Mouse (Mus musculus) stomach, embryonic 14.5 days (tissue): Measurements from ENCODE around the gene Osbp. TPM values are rescaled to one million over a fixed set of nuclear protein-coding genes. Genes with fewer than 3 reads are reported as not detected.

Experiments
- ATAC-seq: fragments of 200-750 bp; cut with Nextera tagmentation; 2 replicates; pipeline ENCODE4 v1.8.0; 2017; ENCODE audit warnings: low read depth, moderate TSS enrichment; ENCODE audit not compliant: insufficient number of reproducible peaks, insufficient read depth, low FRiP score
- H3K27ac ChIP-seq: fragments of 300-500 bp; sonication (generic); 2 replicates; pipeline ENCODE4 v1.5.1; 2014; ENCODE audit warnings: mild to moderate bottlenecking, low read length, moderate library complexity, mixed read lengths
- H3K27me3 ChIP-seq: fragments of 300-500 bp; sonication (generic); 2 replicates; pipeline ENCODE4 v1.6.1; 2014; ENCODE audit warnings: low read length, control low read depth, mixed read lengths; ENCODE audit not compliant: control insufficient read depth, insufficient read depth
- H3K36me3 ChIP-seq: fragments of 300-500 bp; sonication (generic); 2 replicates; pipeline ENCODE4 v1.6.1; 2014; ENCODE audit warnings: mild to moderate bottlenecking, control low read depth, low read length, moderate library complexity, mixed read lengths; ENCODE audit not compliant: control insufficient read depth, insufficient read depth
- H3K4me1 ChIP-seq: fragments of 300-500 bp; sonication (generic); 2 replicates; pipeline ENCODE4 v1.6.1; 2014; ENCODE audit warnings: low read length, control low read depth, mixed read lengths; ENCODE audit not compliant: control insufficient read depth, insufficient read depth
- H3K4me2 ChIP-seq: fragments of 300-500 bp; sonication (generic); replicated peaks from 2 replicates; pipeline ENCODE4 v1.6.1; 2014; ENCODE audit warnings: low read depth, low read length, control low read depth
- H3K4me3 ChIP-seq: fragments of 300-500 bp; sonication (generic); 2 replicates; pipeline ENCODE4 v1.5.1; 2014; ENCODE audit warnings: low read depth, low read length, control low read depth
- H3K9ac ChIP-seq: fragments of 300-500 bp; sonication (generic); replicated peaks from 2 replicates; pipeline ENCODE4 v1.6.1; 2014; ENCODE audit warnings: low read depth, mild to moderate bottlenecking, control low read depth, low read length, moderate library complexity, mixed read lengths
- H3K9me3 ChIP-seq: fragments of 300-500 bp; sonication (generic); 2 replicates; pipeline ENCODE4 v1.6.1; 2016; ENCODE audit warnings: low read depth, low read length, control low read depth; ENCODE audit not compliant: control insufficient read depth
- WGBS: fragments of 180-500 bp; shearing (Covaris S2); extraction: QIAGEN DNeasy Blood & Tissue Kit; methylation state at CpG from one replicate; pipeline ENCODE4 v1.1.7; 2014; 5-methylcytosine and 5-hydroxymethylcytosine counted together
- polyA plus RNA-seq: library from polyadenylated mRNA; unstranded; fragments of >200 nt; fragmentation: Nextera tagmentation; extraction: Ambion mirVana; gene quantifications from 2 replicates; pipeline ENCODE4 v1.2.1, GENCODE M21; 2014

Osbp gene
- polyA plus RNA-seq, 1 experiment from 2014 or later, result 10.9 TPM

DNA sequence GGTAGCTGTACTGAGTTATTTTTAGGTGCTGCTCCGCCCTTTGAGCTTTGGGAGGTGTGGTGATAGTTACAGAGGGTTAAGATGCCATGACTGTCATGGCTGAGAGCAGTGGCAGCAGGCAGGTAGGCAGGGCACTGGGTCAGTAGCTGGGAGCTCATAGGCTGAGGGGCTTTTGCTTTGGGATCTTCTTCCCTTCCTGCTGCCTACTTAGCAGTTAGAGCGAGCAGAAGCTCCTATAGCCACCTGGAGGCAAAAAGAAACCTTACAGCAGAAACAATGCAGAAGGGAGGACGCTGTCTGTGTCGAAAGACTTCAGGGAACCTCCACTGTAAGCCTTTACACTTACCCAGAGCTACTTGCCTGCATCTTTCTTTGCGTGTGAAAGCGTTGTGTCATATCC, 11.5 kb upstream of the Osbp start:
- 35% methylated on average over 6 of the region's 6 CpGs for WGBS
- H3K9me3 ChIP-seq, result no peaks in the 10 kb centered on the region
- 0 out of 2 replicates have a peak, but pooled peaks cover 2% of the 10 kb centered on the region for H3K4me1 ChIP-seq
- H3K27me3 ChIP-seq, result no peaks in the 10 kb centered on the region
- H3K27ac ChIP-seq, result no peak overlapping the region
- H3K4me2 ChIP-seq, result no peak overlapping the region
- no peak overlapping the region for H3K4me3 ChIP-seq
- ATAC-seq, result no peak
- H3K36me3 ChIP-seq, result no peaks in the 10 kb centered on the region
- H3K9ac ChIP-seq, result no peak overlapping the region

GRCm38 (mm10) chr19:11956636-11957035, 9.1 kb upstream of the Osbp start:
- Histone ChIP-seq H3K4me2 (no peak overlapping the region), H3K9ac (no peak overlapping the region), H3K27ac (no peak overlapping the region), H3K36me3 (no peaks in the 10 kb centered on the region), H3K27me3 (no peaks in the 10 kb centered on the region), H3K4me3 (no peak overlapping the region), H3K9me3 (no peaks in the 10 kb centered on the region), H3K4me1 (0 out of 2 replicates have a peak, but pooled peaks cover 2% of the 10 kb centered on the region)
- no peak for ATAC-seq
- WGBS, result 87% methylated on average over 5 of the region's 5 CpGs

GRCm38 (mm10) chr19:11957396-11957795, 8.3 kb upstream of the Osbp start:
- Histone ChIP-seq H3K27me3 (no peaks in the 10 kb centered on the region), H3K36me3 (no peaks in the 10 kb centered on the region), H3K4me2 (no peak overlapping the region), H3K9ac (no peak overlapping the region), H3K4me3 (no peak overlapping the region), H3K4me1 (0 out of 2 replicates have a peak, but pooled peaks cover 2% of the 10 kb centered on the region), H3K9me3 (no peaks in the 10 kb centered on the region), H3K27ac (no peak overlapping the region)
- ATAC-seq, result no peak
- 90% methylated on average over 5 of the region's 5 CpGs for WGBS

DNA sequence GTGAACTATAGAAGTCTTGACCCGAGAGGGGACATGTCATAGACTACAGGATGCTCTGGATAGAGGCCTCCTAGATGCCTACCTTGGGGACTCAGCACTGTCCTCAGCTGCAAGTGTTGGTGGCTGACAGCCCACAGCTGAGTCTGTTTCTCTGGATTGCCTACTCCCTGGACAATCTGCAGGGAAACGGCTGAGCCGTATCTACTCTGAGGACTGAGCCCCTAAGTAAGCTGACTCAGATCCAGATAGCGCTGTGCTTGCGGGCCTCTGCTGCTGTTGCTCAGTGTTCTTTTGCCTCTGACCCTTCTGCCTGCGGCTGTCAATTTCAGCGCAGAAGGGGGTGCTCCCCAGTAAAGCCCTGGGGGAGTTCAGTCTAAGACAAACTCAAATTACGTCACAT, 7.9 kb upstream of the Osbp start:
- Histone ChIP-seq H3K4me1 (0 out of 2 replicates have a peak, but pooled peaks cover 2% of the 10 kb centered on the region), H3K36me3 (no peaks in the 10 kb centered on the region), H3K27me3 (no peaks in the 10 kb centered on the region), H3K9ac (no peak overlapping the region), H3K9me3 (no peaks in the 10 kb centered on the region), H3K4me2 (no peak overlapping the region), H3K4me3 (no peak overlapping the region), H3K27ac (no peak overlapping the region)
- no peak for ATAC-seq
- 82% methylated on average over 8 of the region's 8 CpGs for WGBS

- no peak for ATAC-seq
- no peak overlapping the region for H3K4me3 ChIP-seq
- WGBS, result 97% methylated on average over 1 of the region's 1 CpGs
- H3K4me1 ChIP-seq, result peaks cover 12% of the 10 kb centered on the region
- H3K27me3 ChIP-seq, result no peaks in the 10 kb centered on the region
- H3K27ac ChIP-seq, result peak overlapping the region; percentile 73; the same call in 1 of the 2 replicates
- no peak overlapping the region for H3K9ac ChIP-seq
- H3K4me2 ChIP-seq, result no peak overlapping the region
- H3K36me3 ChIP-seq, result peaks cover 4% of the 10 kb centered on the region; the same call in 1 of the 2 replicates
- H3K9me3 ChIP-seq, result no peaks in the 10 kb centered on the region
Observed at GRCm38 (mm10) chr19:11964266-11964665, 1.5 kb upstream of the Osbp start.

GRCm38 (mm10) chr19:11966201-11966636, 478 bp downstream of the Osbp start:
- Histone ChIP-seq H3K9me3 (no peaks in the 10 kb centered on the region), H3K36me3 (peaks cover 10% of the 10 kb centered on the region), H3K9ac (peak overlapping the region; percentile 83), H3K4me2 (peak overlapping the region; percentile 97), H3K27ac (no peak overlapping the region), H3K4me1 (peaks cover 12% of the 10 kb centered on the region), H3K4me3 (peak overlapping the region; percentile 90), H3K27me3 (no peaks in the 10 kb centered on the region)
- ATAC-seq, result no peak
- 0% methylated on average over 18 of the region's 18 CpGs for WGBS

DNA sequence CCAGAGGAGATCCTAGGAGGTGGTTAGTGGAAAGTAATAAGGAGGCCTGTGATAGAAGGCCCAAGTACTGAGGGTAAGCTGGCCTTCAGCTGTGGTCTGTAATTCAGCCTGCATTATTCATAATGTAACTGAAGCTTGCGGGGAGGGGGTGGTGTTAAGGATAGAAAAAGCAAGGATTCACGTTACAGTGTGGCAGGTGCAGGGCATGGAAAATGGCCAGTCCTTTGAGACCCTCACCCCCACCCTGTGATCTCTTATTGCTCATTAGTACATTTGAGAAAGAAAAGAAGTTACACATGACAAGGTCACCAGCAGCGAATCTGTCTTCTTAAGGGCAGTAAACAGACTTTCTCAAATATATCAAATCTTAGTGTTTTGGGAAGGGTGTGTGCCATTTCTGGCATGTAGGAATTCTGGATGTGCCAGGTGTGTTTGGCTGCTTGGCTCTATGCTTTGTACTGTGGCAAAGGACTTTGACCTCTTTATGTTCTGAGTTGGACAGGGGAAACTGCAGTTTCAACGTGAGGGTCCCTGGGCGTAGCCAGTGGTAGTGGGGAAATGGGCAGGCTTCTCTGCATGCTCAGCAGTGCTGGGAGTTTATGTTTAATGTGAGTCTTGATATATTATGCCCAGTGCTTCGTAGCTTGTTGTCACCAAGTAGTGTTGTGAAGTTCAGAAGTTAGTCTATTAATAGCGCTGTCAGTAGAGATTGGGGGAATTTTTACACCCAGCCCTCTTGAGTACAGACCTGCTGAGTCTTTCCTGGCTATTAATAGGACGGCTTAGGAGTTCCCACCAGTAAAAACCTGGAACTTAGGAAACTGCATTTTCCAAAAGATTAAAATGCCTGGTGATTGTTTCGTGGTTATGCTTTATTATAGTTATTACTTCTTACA, 3.7 kb downstream of the Osbp start:
- peaks cover 41% of the 10 kb centered on the region for H3K36me3 ChIP-seq

GRCm38 (mm10) chr19:11973511-11974222, 7.9 kb downstream of the Osbp start:
- H3K9ac ChIP-seq, result no peak overlapping the region
- no peaks in the 10 kb centered on the region for H3K27me3 ChIP-seq
- H3K9me3 ChIP-seq, result no peaks in the 10 kb centered on the region
- no peak overlapping the region for H3K4me2 ChIP-seq
- ATAC-seq, result no peak
- 92% methylated on average over 13 of the region's 13 CpGs for WGBS
- H3K4me3 ChIP-seq, result no peak overlapping the region
- no peak overlapping the region for H3K27ac ChIP-seq
- H3K4me1 ChIP-seq, result no peaks in the 10 kb centered on the region
- H3K36me3 ChIP-seq, result peaks cover 68% of the 10 kb centered on the region

More for the DNA sequence above, 3.7 kb downstream of the Osbp start:
- peaks cover 12% of the 10 kb centered on the region for H3K4me1 ChIP-seq
- no peak overlapping the region for H3K9ac ChIP-seq
- no peak overlapping the region for H3K4me3 ChIP-seq
- ATAC-seq, result no peak
- no peak overlapping the region; the same call in 1 of the 2 replicates for H3K27ac ChIP-seq
- H3K27me3 ChIP-seq, result no peaks in the 10 kb centered on the region
- no peaks in the 10 kb centered on the region for H3K9me3 ChIP-seq
- WGBS, result 72% methylated on average over 9 of the region's 9 CpGs
- H3K4me2 ChIP-seq, result no peak overlapping the region
